20 mouse cellular contexts compared by ENCODE assay signal in the genomic region with DNA sequence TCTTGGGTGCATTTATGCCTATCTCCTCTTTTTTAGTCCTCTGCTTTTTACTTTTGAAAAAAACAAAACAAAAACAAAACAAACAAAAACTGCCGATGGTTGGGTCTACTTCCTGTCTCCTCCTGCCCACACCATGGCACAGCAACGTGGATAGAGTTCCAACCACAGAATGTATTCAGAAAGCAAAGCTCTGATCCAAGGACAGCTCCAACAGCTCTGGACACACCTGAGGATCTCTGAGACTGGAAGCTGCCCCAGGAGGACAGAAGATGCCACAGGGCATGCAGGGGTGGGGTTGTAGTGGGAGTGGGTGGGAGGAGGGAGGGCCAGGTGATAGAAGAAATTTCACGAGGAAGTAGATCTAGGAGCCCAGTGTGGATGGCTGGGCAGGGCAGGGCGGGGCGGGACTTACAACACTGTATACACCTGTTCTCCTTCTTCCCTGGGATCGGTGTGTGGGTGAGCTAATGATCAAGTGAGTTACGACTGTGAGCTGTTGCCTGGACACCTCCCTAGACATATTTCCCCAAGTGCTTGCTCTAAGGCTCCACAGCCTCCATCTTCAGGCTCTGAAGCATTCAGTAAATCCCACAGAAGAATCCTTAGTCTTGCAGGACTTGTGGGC.
A peak's percentile ranks its signal among the peaks of the same experiment; 100 is the strongest.
DNase-seq lines count a peak whose midpoint lies in the region; ATAC-seq and TF ChIP-seq lines count a peak whose summit lies in the region.
"Had no signal": no experiment of that assay in that cellular context is flagged by ENCODE, and none has a peak within 500 bp of the region (broad histone marks: within the 10 kb centered on the region; RNA-seq: fewer than 3 reads in every experiment).

No protein-coding gene starts in this region.

- TF ChIP-seq CTCF in lung, postnatal 0 days (IDR thresholded peaks at IDR 0.05), result no peak

- no peak overlapping the region for H3K4me3 ChIP-seq in lung, postnatal 0 days (ENCODE audit: low read depth, low read length)
- no peak overlapping the region for H3K4me3 ChIP-seq in intestine, embryonic 16.5 days (ENCODE audit: low read length)
- H3K4me3 ChIP-seq in stomach, embryonic 14.5 days (ENCODE audit: low read depth, low read length), result no peak overlapping the region
- no peak overlapping the region for H3K4me3 ChIP-seq in embryonic facial prominence, embryonic 10.5 days
- H3K4me3 ChIP-seq: embryonic facial prominence, embryonic 15.5 days; erythroblast, embryonic 14.5 days; forebrain, embryonic 15.5 days; heart, embryonic 13.5 days; hindbrain, embryonic 12.5 days had no signal

- DNase-seq in lung, postnatal 0 days (ENCODE audit: low spot score), result peak; percentile 53
- no peak for DNase-seq in lung, postnatal 10 days
- no peak for DNase-seq in embryonic facial prominence, embryonic 10.5 days (ENCODE audit: low spot score)
- DNase-seq in gastrocnemius, postnatal 25 days, result no peak
- DNase-seq: adrenal gland, postnatal 25 days; cerebellum, adult 18-20 months; cerebellum, adult 9-11 months; heart, postnatal 36 days had no signal

- no peaks in the 10 kb centered on the region for H3K9me3 ChIP-seq in lung, postnatal 0 days (ENCODE audit: low read length)
- H3K9me3 ChIP-seq in intestine, embryonic 16.5 days (ENCODE audit: control insufficient read depth, low read length), result no peaks in the 10 kb centered on the region
- H3K9me3 ChIP-seq in stomach, embryonic 14.5 days (ENCODE audit: control insufficient read depth, low read depth, low read length), result no peaks in the 10 kb centered on the region
- H3K9me3 ChIP-seq in embryonic facial prominence, embryonic 10.5 days, result no peaks in the 10 kb centered on the region
- H3K9me3 ChIP-seq: embryonic facial prominence, embryonic 15.5 days; forebrain, embryonic 15.5 days; heart, embryonic 13.5 days; hindbrain, embryonic 12.5 days had no signal

- no peak overlapping the region for H3K4me2 ChIP-seq in lung, postnatal 0 days (replicated peaks; ENCODE audit: low read depth, low read length)
- no peak overlapping the region for H3K4me2 ChIP-seq in intestine, embryonic 16.5 days (ENCODE audit: low read depth, low read length)
- no peak overlapping the region for H3K4me2 ChIP-seq in stomach, embryonic 14.5 days (replicated peaks; ENCODE audit: low read depth, low read length)
- H3K4me2 ChIP-seq: embryonic facial prominence, embryonic 15.5 days; forebrain, embryonic 15.5 days; heart, embryonic 13.5 days; hindbrain, embryonic 12.5 days had no signal

- no peak overlapping the region for H3K9ac ChIP-seq in lung, postnatal 0 days (replicated peaks; ENCODE audit: low read depth)
- H3K9ac ChIP-seq in intestine, embryonic 16.5 days (ENCODE audit: low read depth, low read length), result no peak overlapping the region
- no peak overlapping the region for H3K9ac ChIP-seq in stomach, embryonic 14.5 days (replicated peaks; ENCODE audit: low read depth, low read length)
- H3K9ac ChIP-seq: embryonic facial prominence, embryonic 15.5 days; forebrain, embryonic 15.5 days; heart, embryonic 13.5 days; hindbrain, embryonic 12.5 days had no signal

- 56% methylated on average over 7 of the region's 7 CpGs for WGBS in lung, postnatal 0 days
- WGBS in intestine, embryonic 16.5 days, result 64% methylated on average over 7 of the region's 7 CpGs
- 61% methylated on average over 7 of the region's 7 CpGs for WGBS in stomach, embryonic 14.5 days
- 83% methylated on average over 7 of the region's 7 CpGs for WGBS in embryonic facial prominence, embryonic 10.5 days

- peak; percentile 57 for ATAC-seq in lung, postnatal 0 days
- peak; percentile 98 for ATAC-seq in intestine, embryonic 16.5 days
- ATAC-seq in stomach, embryonic 14.5 days (ENCODE audit: insufficient number of reproducible peaks, insufficient read depth, low FRiP score, low read depth), result peak; percentile 86
- ATAC-seq in erythroid progenitor cell, adult 5-6 weeks (replicated peaks; ENCODE audit: low FRiP score, poor library complexity, severe bottlenecking), result no peak
- ATAC-seq: activated CD4-positive, CD25-positive, alpha-beta regulatory T cell, adult 4 months; forebrain, embryonic 15.5 days; hindbrain, embryonic 16.5 days; Patski had no signal

- no peak overlapping the region for H3K27ac ChIP-seq in lung, postnatal 0 days (ENCODE audit: low read length)
- peak overlapping the region; percentile 63 for H3K27ac ChIP-seq in intestine, embryonic 16.5 days (ENCODE audit: low read length)
- no peak overlapping the region for H3K27ac ChIP-seq in stomach, embryonic 14.5 days (ENCODE audit: low read length)
- H3K27ac ChIP-seq in embryonic facial prominence, embryonic 10.5 days (replicated peaks), result no peak overlapping the region
- H3K27ac ChIP-seq: embryonic facial prominence, embryonic 15.5 days; forebrain, embryonic 15.5 days; heart, embryonic 13.5 days; hindbrain, embryonic 12.5 days had no signal

- H3K27me3 ChIP-seq in lung, postnatal 0 days (replicated peaks; ENCODE audit: insufficient read depth, low read length), result no peaks in the 10 kb centered on the region
- no peaks in the 10 kb centered on the region for H3K27me3 ChIP-seq in intestine, embryonic 16.5 days (replicated peaks; ENCODE audit: control insufficient read depth, insufficient read depth, low read length)
- no peaks in the 10 kb centered on the region for H3K27me3 ChIP-seq in stomach, embryonic 14.5 days (ENCODE audit: control insufficient read depth, insufficient read depth, low read length)
- H3K27me3 ChIP-seq in embryonic facial prominence, embryonic 10.5 days (replicated peaks; ENCODE audit: low read depth, poor library complexity, severe bottlenecking), result no peaks in the 10 kb centered on the region
- H3K27me3 ChIP-seq: CH12.LX; embryonic facial prominence, embryonic 15.5 days; forebrain, embryonic 15.5 days; heart, embryonic 13.5 days; hindbrain, embryonic 12.5 days; Patski had no signal

- no peak for TF ChIP-seq EP300 in lung, postnatal 0 days (IDR thresholded peaks at IDR 0.05)

- no peaks in the 10 kb centered on the region for H3K36me3 ChIP-seq in lung, postnatal 0 days (ENCODE audit: insufficient read depth, low read length)
- no peaks in the 10 kb centered on the region for H3K36me3 ChIP-seq in intestine, embryonic 16.5 days (ENCODE audit: control insufficient read depth, insufficient read depth, low read length)
- no peaks in the 10 kb centered on the region for H3K36me3 ChIP-seq in stomach, embryonic 14.5 days (ENCODE audit: control insufficient read depth, insufficient read depth, low read length)
- H3K36me3 ChIP-seq in embryonic facial prominence, embryonic 10.5 days (replicated peaks), result no peaks in the 10 kb centered on the region
- H3K36me3 ChIP-seq: embryonic facial prominence, embryonic 15.5 days; forebrain, embryonic 15.5 days; heart, embryonic 13.5 days; hindbrain, embryonic 12.5 days had no signal

- H3K4me1 ChIP-seq in lung, postnatal 0 days (ENCODE audit: insufficient read depth, low read depth, low read length), result 0 out of 2 replicates have a peak, but pooled peaks cover 4% of the 10 kb centered on the region
- peaks cover 9% of the 10 kb centered on the region for H3K4me1 ChIP-seq in intestine, embryonic 16.5 days (ENCODE audit: control insufficient read depth, insufficient read depth, low read length)
- no peaks in the 10 kb centered on the region for H3K4me1 ChIP-seq in stomach, embryonic 14.5 days (ENCODE audit: control insufficient read depth, insufficient read depth, low read length)
- no peaks in the 10 kb centered on the region for H3K4me1 ChIP-seq in embryonic facial prominence, embryonic 10.5 days
- H3K4me1 ChIP-seq: embryonic facial prominence, embryonic 15.5 days; forebrain, embryonic 15.5 days; hindbrain, embryonic 12.5 days had no signal
